Mouse (Mus musculus) embryonic facial prominence, embryonic 14.5 days (tissue): ENCODE results near the gene Prm2. TPM values are rescaled to one million over a fixed set of nuclear protein-coding genes. Genes with fewer than 3 reads are reported as not detected.
A peak's percentile ranks its signal among the peaks of the same experiment; 100 is the strongest.

Experiments
- ATAC-seq: fragments of 200-750 bp; cut with Nextera tagmentation; 2 replicates; pipeline ENCODE4 v1.8.0; 2017; ENCODE audit warnings: low read depth, moderate number of reproducible peaks, moderate TSS enrichment
- DNase-seq: peaks from one replicate; pipeline ENCODE4 v3.0.0-alpha.2; 2015; ENCODE audit warnings: low spot score
- H3K27ac ChIP-seq: fragments of 300-500 bp; sonication (generic); replicated peaks from 2 replicates; pipeline ENCODE4 v1.5.1; 2014; ENCODE audit warnings: low read depth, mild to moderate bottlenecking, low read length, moderate library complexity
- H3K27me3 ChIP-seq: fragments of 300-500 bp; sonication (generic); replicated peaks from 2 replicates; pipeline ENCODE4 v1.6.1; 2014; ENCODE audit warnings: low read length; ENCODE audit not compliant: control insufficient read depth, insufficient read depth
- H3K36me3 ChIP-seq: fragments of 300-500 bp; sonication (generic); 2 replicates; pipeline ENCODE4 v1.6.1; 2014; ENCODE audit warnings: low read length, mixed read lengths; ENCODE audit not compliant: control insufficient read depth, insufficient read depth
- H3K4me1 ChIP-seq: fragments of 300-500 bp; sonication (generic); 2 replicates; pipeline ENCODE4 v1.6.1; 2014; ENCODE audit warnings: antibody characterized with exemption, low read length; ENCODE audit not compliant: control insufficient read depth, insufficient read depth
- H3K4me2 ChIP-seq: fragments of 300-500 bp; sonication (generic); 2 replicates; pipeline ENCODE4 v1.6.1; 2014; ENCODE audit warnings: low read depth, mild to moderate bottlenecking, low read length, moderate library complexity, mixed read lengths
- H3K4me3 ChIP-seq: fragments of 300-500 bp; sonication (generic); 2 replicates; pipeline ENCODE4 v1.5.1; 2014; ENCODE audit warnings: low read depth, mild to moderate bottlenecking, low read length
- H3K9ac ChIP-seq: fragments of 300-500 bp; sonication (generic); 2 replicates; pipeline ENCODE4 v1.6.1; 2014; ENCODE audit warnings: low read depth, mild to moderate bottlenecking, low read length, moderate library complexity, mixed read lengths
- H3K9me3 ChIP-seq: fragments of 300-500 bp; sonication (generic); 2 replicates; pipeline ENCODE4 v1.6.1; 2016; ENCODE audit warnings: low read length; ENCODE audit not compliant: control insufficient read depth
- WGBS: fragments of 180-500 bp; shearing (Covaris S2); extraction: QIAGEN DNeasy Blood & Tissue Kit; methylation state at CpG from one replicate; pipeline ENCODE4 v1.1.7; 2014; 5-methylcytosine and 5-hydroxymethylcytosine counted together
- polyA plus RNA-seq: library from polyadenylated mRNA; unstranded; fragments of >200 nt; fragmentation: Nextera tagmentation; extraction: Ambion mirVana; gene quantifications from 2 replicates; pipeline ENCODE4 v1.2.1, GENCODE M21; 2014

The Prm2 gene
- polyA plus RNA-seq, 1 experiment from 2014 or later = not detected

DNA sequence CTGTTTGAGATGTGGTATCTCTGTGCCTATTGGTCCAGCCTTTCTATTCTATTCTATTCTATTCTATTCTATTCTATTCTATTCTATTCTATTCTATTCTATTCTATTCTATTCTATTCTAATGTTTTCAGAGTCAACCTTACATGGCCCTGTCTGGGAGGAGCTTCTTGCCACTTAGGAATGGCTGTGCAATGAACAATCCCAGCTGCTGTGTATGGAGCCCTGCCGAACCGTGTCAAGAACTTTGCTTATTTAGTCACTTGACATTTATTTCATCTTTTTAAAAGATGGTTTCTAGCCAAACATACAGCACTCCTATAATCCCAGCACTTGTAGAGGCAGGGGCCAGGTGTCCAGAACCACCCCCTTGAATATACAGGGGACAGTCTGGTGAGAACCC lies 31.6 kb downstream of the Prm2 start:
- Histone ChIP-seq H3K9ac (no peak overlapping the region), H3K4me3 (no peak overlapping the region), H3K27ac (no peak overlapping the region), H3K4me2 (no peak overlapping the region), H3K36me3 (no peaks in the 10 kb centered on the region), H3K4me1 (no peaks in the 10 kb centered on the region), H3K27me3 (no peaks in the 10 kb centered on the region), H3K9me3 (no peaks in the 10 kb centered on the region)
- WGBS = 61% methylated on average over 2 of the region's 2 CpGs
- ATAC-seq = no peak
- no peak for DNase-seq

- WGBS = 42% methylated on average over 6 of the region's 6 CpGs
- ATAC-seq (no peak), DNase-seq (no peak)
- Histone ChIP-seq H3K9ac (no peak overlapping the region), H3K4me1 (no peaks in the 10 kb centered on the region), H3K36me3 (no peaks in the 10 kb centered on the region), H3K9me3 (no peaks in the 10 kb centered on the region), H3K4me3 (no peak overlapping the region), H3K27ac (no peak overlapping the region), H3K4me2 (no peak overlapping the region), H3K27me3 (no peaks in the 10 kb centered on the region)
These were observed 32.2 kb downstream of the Prm2 start for GRCm38 (mm10) chr16:10763540-10764264.

- 64% methylated on average over 5 of the region's 5 CpGs for WGBS
- no peak overlapping the region for H3K27ac ChIP-seq
- no peaks in the 10 kb centered on the region for H3K27me3 ChIP-seq
- H3K9me3 ChIP-seq = no peaks in the 10 kb centered on the region
- H3K4me2 ChIP-seq = no peak overlapping the region
- DNase-seq (no peak), ATAC-seq (no peak)
- no peaks in the 10 kb centered on the region for H3K36me3 ChIP-seq
- no peaks in the 10 kb centered on the region for H3K4me1 ChIP-seq
- no peak overlapping the region for H3K9ac ChIP-seq
- no peak overlapping the region for H3K4me3 ChIP-seq
These were observed 33.3 kb downstream of the Prm2 start for GRCm38 (mm10) chr16:10762569-10763180.

- Histone ChIP-seq H3K36me3 (no peaks in the 10 kb centered on the region), H3K27me3 (no peaks in the 10 kb centered on the region), H3K9me3 (no peaks in the 10 kb centered on the region), H3K4me3 (no peak overlapping the region), H3K4me2 (no peak overlapping the region), H3K27ac (no peak overlapping the region), H3K9ac (no peak overlapping the region), H3K4me1 (no peaks in the 10 kb centered on the region)
- no peak for ATAC-seq
- DNase-seq = no peak
- WGBS = 59% methylated on average over 7 of the region's 8 CpGs
These were observed 34.8 kb downstream of the Prm2 start for GRCm38 (mm10) chr16:10761182-10761581.

DNA sequence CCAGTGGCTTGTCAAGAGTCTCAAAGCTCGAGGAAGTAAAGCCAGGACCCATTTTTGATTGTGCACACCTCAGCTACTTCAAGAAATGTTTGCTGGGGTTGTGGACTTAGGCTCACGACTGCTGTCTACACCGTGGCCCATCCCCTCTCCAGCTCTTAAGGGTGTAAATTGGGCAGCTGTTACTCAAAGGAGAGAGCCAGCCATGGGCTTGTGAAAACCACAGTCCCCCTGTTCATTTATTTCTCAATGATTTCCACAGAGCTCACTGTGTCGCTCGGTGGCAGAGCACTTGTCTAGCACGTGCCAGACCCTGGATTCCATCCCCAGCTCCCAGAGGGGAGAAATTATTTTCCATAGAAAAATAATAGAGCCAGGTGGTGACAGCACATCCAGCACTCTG lies 39.8 kb downstream of the Prm2 start:
- Histone ChIP-seq H3K27me3 (no peaks in the 10 kb centered on the region), H3K36me3 (no peaks in the 10 kb centered on the region), H3K4me1 (no peaks in the 10 kb centered on the region), H3K4me3 (no peak overlapping the region), H3K27ac (no peak overlapping the region), H3K4me2 (no peak overlapping the region), H3K9me3 (no peaks in the 10 kb centered on the region), H3K9ac (no peak overlapping the region)
- no peak for ATAC-seq
- WGBS = 71% methylated on average over 5 of the region's 6 CpGs
- DNase-seq = no peak

DNA sequence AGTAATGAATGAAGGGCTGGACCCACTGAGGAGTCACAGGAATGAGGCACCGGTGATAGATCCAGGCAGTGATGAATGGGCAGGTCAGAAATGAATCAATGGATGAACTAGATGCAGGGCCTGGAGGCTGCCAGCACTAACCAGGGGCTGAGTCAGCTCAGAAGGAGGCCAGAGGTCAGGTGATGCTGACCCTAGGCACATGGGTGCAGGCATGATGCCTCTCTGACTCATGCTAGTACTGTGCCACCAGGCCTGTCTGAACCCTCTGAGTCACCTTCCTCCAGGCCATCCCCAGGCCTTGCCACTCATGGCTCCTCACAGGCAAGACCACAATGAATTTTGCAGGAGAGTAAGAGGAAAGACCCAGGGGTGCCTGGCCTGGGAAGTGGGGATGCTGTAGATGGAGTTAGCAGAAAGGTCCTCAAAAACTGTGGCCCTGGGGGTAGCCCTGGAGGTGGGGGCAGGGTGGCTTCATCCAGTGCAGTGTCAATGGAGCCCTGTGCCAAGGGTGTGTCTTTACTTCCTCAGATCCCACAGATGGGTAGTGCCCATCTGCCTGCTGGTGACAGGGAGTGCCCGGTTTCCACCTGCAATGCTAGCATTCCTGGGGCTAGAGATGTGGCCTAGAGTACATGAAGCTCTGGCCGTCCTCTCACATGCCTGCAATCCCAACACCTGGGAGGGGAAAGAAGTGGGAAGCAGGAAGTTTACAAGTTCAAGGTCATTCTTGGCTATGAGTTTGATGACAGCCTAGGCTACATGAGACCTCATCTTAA lies 41.2 kb downstream of the Prm2 start:
- Histone ChIP-seq H3K4me2 (no peak overlapping the region), H3K4me3 (no peak overlapping the region), H3K27me3 (no peaks in the 10 kb centered on the region), H3K36me3 (no peaks in the 10 kb centered on the region), H3K9ac (no peak overlapping the region), H3K9me3 (no peaks in the 10 kb centered on the region), H3K4me1 (no peaks in the 10 kb centered on the region), H3K27ac (no peak overlapping the region)
- DNase-seq = no peak
- ATAC-seq = no peak
- 87% methylated on average over 3 of the region's 3 CpGs for WGBS

- WGBS = 47% methylated on average over 7 of the region's 7 CpGs
- peak; percentile 56 for DNase-seq
- peak; percentile 50; the same call in 1 of the 2 replicates for ATAC-seq
These were observed 46.1 kb downstream of the Prm2 start for GRCm38 (mm10) chr16:10749824-10750223.

GRCm38 (mm10) chr16:10749226-10749625 lies 46.7 kb downstream of the Prm2 start:
- WGBS = 56% methylated on average over 7 of the region's 7 CpGs
- Histone ChIP-seq H3K36me3 (no peaks in the 10 kb centered on the region), H3K4me2 (no peak overlapping the region), H3K4me1 (peaks cover 3% of the 10 kb centered on the region; the same call in 1 of the 2 replicates), H3K9ac (no peak overlapping the region), H3K27ac (no peak overlapping the region), H3K27me3 (no peaks in the 10 kb centered on the region), H3K4me3 (no peak overlapping the region), H3K9me3 (no peaks in the 10 kb centered on the region)
- ATAC-seq (0 out of 2 replicates have a peak, but pooled peaks have one; percentile 24), DNase-seq (no peak)

More at GRCm38 (mm10) chr16:10749824-10750223, 46.1 kb downstream of the Prm2 start:
- H3K27ac ChIP-seq = no peak overlapping the region
- H3K27me3 ChIP-seq = no peaks in the 10 kb centered on the region
- no peak overlapping the region for H3K9ac ChIP-seq
- H3K36me3 ChIP-seq = no peaks in the 10 kb centered on the region
- peaks cover 3% of the 10 kb centered on the region; the same call in 1 of the 2 replicates for H3K4me1 ChIP-seq
- no peak overlapping the region for H3K4me3 ChIP-seq
- no peaks in the 10 kb centered on the region for H3K9me3 ChIP-seq
- no peak overlapping the region for H3K4me2 ChIP-seq
